Mouse (Mus musculus) regulatory T cell (primary cell): ENCODE data around the gene H2afb2.

Source experiments
- in situ Hi-C: fragments of 300-600 bp; cut with MboI, MseI; formaldehyde crosslinking; loops from one replicate; pipeline ENCODE4 v1.15.1; 2025; ENCODE audit warnings: high pct_unique_total_duplicates

Gene H2afb2

DNA sequence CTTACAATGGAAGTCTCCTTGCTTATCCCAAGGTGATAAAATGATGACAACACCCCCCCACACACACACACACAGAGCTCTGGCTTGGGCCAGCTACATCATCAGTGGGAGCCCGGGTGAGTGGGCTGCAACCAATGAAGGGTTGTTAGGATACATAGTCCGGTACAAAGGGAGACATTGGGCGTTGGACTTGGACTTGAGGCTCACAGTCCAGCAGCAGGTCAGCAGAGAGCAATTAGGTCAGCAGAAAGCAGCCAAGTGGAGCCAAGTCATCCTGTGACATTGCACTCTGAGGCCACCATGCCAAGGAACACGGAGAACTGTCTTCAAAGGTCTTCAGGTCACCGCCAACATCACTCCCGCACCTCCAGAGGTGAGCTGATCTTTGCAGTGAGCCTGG is at the start of gene H2afb2:
H2afb2 (plus strand) TSS at position 301 of the 400 bp plus-strand sequence.
- in situ Hi-C loops: loop anchor here (5.0 kb wide), 1 partner anchor 484 kb away; no protein-coding TSS in a partner anchor
